Mouse (Mus musculus) naive thymus-derived CD4-positive, alpha-beta T cell, adult 5 months (primary cell): ENCODE results near the gene Vmn2r17. TPM values are rescaled to one million over a fixed set of nuclear protein-coding genes. Genes with fewer than 3 reads are reported as not detected.

ENCODE experiments used
- polyA plus RNA-seq: library from polyadenylated mRNA; unstranded; fragments of 100-300 nt; shearing (Covaris generic); gene quantifications from one replicate; pipeline ENCODE4 v1.2.1, GENCODE M21; 2017

Gene Vmn2r17
- polyA plus RNA-seq, result not detected

GRCm38 (mm10) chr5:109419388-109419787 is at the start of gene Vmn2r17:
Vmn2r17 (plus strand) TSS chr5:109419688.

Other genes with a start within 250 kb of the Vmn2r17 start
- gene Vmn2r13, start 227.5 kb upstream of the Vmn2r17 start, polyA plus RNA-seq, result not detected
- not detected for gene Vmn2r14, start 195.0 kb upstream of the Vmn2r17 start, polyA plus RNA-seq
- not detected for gene Vmn2r15, start 122.0 kb upstream of the Vmn2r17 start, polyA plus RNA-seq
- not detected for gene Vmn2r16, start 89.5 kb upstream of the Vmn2r17 start, polyA plus RNA-seq
- gene Crlf2, start 139.3 kb downstream of the Vmn2r17 start, polyA plus RNA-seq, result 50.8 TPM